Mouse (Mus musculus) lung, postnatal 4 days (tissue): Measurements from ENCODE around the gene Wdr46.
"Not testable (repeated sequence)": the region's sequence is repeated elsewhere in the genome, so short reads cannot be mapped to it uniquely, and the experiment has no call there.

ENCODE experiments used
- DNase-seq, 2 experiments: peaks; one replicate each; pipeline ENCODE4 v3.0.0; 2021

Gene Wdr46

DNA sequence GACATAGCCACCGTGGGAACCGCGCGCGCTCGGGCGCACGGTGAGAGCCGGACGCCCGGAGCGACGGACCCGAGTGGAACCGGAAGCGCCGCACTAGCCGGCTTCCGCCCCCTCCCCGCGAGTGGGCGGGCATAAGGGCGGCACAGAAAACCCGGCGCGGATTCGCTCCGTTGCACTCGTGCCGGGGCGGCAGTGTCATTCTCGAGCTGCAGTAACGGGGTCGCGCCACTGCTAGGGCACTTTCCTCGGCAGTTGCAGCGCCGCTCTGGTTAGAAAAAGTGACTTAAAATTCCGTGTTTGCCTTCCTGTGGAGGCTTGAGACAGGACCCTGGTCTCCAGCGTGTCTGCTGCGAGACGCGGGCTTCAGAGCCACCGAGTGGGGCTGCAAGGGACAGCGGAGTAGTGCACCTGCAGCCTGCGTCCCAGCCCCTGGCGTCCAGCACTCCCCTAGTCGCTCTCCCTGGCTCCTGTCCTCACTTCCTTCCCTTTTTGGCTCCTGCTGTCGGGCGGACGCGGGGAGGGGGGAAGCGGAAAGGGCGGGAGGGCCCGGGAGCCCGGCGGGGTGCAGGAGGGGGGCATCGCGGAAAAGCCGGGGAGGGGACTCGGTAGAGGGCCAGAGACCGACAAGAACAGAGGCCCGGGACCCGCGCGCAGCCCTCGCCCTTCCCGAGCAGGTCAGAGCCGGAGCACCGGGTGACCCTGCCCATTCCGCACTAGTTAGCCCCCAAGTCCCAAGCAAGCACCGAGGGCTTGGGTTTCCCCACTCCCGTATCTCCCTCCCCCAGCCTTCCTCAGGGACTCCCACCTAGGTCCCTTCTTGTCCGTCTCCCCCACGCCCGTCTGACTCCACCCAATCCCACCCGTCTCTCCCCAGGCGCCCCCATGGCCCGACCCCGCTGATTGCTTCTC lies 10.8 kb upstream of the Wdr46 start, which contains the start of gene Rgl2:
Gene Rgl2 (plus strand): TSS at position 173 of the 909 bp plus-strand sequence.
- DNase-seq: peak; percentile 96 to 97

DNA sequence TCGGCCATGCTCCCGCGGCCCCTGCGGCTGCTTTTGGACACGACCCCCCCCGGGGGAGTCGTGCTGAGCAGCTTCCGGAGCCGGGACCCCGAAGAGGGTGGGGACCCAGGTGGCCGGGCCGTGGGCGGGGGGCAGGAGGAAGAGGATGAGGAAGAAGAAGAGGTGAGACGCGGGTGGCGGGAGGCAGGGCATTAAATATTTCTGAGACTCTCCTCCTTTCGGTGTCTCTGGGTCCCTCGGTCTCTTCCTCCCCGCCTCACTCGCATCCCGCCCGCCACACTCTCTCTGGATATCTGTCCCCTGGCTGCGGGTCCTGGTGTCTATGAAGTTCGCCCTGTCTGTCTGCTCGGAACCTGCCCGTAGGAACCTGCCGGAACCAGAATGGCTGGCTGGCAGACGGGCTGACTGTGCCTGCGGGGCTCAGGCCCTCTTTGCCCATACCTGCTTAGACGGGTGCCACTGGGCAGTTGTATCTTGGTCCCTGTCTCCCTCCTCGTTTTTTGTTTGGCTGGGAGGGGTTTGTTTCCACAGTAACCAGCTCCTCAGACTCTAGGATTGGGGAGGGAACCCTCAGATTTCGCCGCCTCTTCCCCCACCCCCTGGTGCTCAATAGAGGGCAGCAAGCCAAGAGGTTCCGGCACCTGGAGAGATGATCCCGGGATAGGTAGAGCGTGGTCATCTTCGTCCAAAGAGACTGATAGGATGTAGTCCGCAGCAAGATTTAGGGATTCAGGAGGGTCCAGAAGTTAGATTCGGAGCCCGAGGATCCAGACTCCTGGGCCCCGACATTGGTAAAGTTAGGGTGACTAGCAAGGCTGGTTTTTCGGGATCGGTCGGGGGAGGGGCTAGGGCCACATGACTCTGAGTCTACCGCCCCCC lies 9.9 kb upstream of the Wdr46 start:
- DNase-seq: peak; percentile 67 to 74

- no peak for DNase-seq
These were observed 9.1 kb upstream of the Wdr46 start for GRCm38 (mm10) chr17:33931159-33931866.

DNA sequence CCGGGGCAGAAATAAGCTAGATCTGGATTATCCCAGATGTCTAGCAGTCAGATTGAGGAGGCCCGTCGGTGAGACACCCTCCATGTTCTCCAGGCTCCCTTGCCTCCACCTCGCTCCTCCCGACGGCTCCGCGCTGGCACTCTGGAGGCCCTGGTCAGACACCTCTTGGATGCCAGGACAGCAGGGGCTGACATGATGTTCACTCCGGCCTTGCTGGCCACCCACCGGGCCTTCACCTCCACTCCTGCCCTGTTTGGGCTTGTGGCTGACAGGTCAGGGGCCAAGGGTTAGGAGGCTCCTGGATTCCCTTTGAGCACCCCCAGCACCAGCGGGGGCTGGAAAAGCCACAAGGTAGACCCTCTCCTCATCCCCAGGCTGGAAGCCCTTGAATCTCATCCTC lies 8.5 kb upstream of the Wdr46 start:
- DNase-seq: no peak

- DNase-seq: no peak
These were observed 8.0 kb upstream of the Wdr46 start for GRCm38 (mm10) chr17:33932448-33932847.

DNA sequence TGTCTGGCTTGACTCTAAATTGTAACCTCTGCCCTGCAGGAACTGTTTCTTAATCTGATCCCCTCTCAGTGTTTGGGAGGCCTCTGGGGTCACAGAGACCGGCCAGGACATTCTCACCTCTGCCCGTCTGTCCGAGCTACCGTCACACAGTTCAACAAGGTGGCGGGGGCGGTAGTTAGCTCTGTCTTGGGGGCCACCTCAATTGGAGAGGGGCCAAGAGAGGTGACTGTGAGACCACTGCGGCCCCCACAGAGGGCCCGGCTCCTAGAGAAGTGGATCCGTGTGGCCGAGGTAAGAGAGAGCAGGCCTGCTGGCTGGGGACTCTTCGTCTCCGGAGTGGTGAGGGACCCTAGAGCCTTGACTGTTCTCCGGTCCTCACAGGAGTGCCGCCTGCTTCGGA lies 7.5 kb upstream of the Wdr46 start:
- no peak for DNase-seq

GRCm38 (mm10) chr17:33935422-33936055 lies 4.9 kb upstream of the Wdr46 start:
- DNase-seq: no peak

- no peak for DNase-seq
These were observed 3.5 kb upstream of the Wdr46 start for GRCm38 (mm10) chr17:33936993-33937392.

DNA sequence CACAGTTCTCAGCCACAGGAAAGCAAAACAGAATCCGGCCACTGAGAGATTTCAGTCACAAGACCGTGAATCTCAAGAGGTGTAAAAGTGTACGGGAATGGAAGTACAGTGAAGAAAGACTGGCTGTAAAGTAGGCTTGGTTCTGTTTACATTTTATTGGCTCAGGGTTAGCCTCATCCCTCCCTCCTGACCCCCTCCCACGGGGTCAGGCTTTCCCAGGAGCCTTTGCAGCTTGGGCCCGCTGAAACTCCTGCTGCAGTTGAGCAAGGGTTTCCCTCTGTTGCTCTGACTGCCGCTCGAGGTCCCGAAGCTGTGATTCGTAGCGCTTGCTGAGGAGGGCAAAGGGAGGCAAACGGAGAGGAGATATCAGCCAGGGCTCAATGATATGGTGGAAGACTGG lies 1.7 kb upstream of the Wdr46 start:
- DNase-seq: no peak

DNA sequence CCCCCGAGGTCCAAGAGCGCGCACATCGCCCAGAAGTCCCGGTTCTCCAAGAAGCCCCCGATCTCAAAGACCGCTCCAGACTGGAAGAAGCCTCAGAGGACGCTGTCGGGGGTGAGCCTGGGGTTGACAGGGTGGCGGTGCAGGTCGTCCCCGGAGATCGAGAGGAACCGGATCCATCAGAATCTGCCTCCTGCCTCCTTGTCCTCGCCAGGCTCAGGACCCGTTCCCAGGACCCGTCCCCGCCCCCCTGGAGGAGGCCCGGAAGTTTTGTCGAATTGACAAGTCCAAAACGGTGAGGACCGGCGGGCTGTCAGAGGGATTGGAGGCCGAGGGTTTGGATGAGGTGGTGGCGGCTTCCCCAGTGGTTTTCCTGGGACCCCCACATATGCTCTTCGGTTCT lies 521 bp downstream of the Wdr46 start:
- DNase-seq: no peak

GRCm38 (mm10) chr17:33941381-33941780 lies 921 bp downstream of the Wdr46 start:
- no peak for DNase-seq

GRCm38 (mm10) chr17:33943454-33943853 lies 3.0 kb downstream of the Wdr46 start:
- DNase-seq: no peak

DNA sequence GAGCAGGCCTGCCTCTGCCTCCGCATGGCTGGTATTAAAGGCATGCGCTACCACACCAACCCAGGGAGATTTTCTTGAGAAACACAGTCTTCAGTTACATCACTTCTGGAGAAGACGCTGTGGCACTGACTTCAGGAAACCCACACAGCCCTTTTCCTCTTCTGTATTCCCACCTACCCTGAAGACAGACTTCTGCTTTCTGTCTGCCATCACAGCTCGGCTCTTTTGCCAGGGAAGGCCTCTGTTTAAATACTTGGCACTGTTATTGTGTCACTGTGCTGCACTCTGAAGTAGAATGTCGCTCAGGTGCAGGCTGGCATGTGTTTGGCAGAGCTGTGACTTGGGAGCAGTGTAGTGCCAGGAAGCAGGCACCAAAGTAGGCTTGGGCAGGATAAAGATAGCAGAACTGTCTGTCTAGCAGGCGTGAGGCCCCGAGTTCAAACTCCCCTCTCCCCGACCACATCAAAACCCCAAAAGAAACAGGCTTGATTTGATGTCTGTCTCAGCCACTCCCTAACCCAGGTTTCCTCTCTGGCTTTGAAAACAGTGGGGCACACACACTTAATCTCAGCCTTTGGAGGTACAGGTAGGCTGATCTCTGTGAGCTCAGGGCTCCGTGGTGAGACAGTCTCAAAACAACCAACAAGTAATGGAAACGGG lies 7.1 kb downstream of the Wdr46 start:
- peak in 1 of 2 experiments; percentile 17 for DNase-seq

DNA sequence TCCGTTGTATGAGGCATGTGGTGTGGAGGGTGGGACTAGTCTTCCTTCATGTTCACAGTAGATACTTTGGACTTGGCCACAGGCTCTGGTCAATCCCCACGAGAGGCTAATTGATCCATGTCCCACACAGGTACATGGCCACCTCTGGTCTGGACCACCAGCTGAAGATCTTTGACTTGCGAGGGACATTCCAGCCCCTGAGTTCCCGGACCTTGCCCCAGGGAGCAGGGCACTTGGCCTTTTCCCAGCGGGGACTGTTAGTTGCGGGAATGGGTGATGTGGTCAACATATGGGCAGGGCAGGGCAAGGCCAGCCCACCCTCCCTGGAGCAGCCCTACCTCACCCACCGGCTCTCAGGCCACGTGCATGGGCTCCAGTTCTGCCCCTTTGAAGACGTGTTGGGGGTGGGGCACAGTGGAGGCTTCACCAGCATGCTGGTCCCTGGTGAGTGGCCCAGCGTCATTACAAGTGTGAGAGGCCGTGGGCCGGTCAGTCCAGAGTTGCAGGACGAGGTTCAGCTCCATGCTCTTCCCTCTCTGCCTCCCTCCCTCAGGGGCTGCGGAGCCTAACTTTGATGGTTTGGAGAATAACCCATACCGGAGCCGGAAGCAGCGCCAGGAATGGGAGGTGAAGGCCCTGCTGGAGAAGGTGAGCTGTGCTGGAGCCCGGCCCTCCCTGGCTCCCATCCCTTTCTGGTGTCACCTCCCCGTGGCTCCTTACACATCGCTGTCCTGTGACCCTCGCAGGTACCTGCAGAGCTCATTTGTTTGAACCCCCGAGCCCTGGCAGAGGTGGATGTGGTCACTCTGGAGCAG lies 7.8 kb downstream of the Wdr46 start:
- no peak for DNase-seq

- DNase-seq: no peak
These were observed 8.6 kb downstream of the Wdr46 start for GRCm38 (mm10) chr17:33948905-33949537.

DNA sequence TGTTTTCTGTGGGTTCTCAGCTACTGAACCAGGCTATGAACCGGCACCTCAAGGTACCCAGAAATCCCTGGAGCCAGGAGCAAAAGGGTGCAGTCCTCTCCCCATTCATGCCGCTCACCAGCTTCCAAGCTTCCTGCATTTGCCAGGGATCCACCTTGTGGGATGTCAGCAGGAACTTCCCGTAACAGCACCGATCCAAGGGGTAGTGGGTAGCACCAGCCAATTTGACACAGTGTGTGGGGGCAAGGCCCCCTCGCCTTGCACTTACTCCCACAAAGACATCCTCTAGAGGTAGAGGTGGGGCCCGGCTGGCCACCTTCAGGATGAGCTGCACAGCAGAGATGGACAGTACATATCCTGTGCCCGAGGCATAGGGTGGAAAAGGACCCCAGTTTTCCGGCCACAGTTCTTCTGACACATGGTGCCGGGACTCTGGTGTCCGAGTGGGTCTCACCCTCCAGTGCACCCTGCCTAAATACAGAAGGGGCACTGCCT lies 9.7 kb downstream of the Wdr46 start:
- DNase-seq: no peak

- peak; percentile 85 to 88 for DNase-seq
These were observed 10.8 kb downstream of the Wdr46 start, which contains the start of gene B3galt4 for GRCm38 (mm10) chr17:33951021-33951946. Gene B3galt4, minus strand, starts transcription at chr17:33951488.

- DNase-seq: not testable (repeated sequence)
These were observed 11.6 kb downstream of the Wdr46 start for GRCm38 (mm10) chr17:33952015-33952414.

- DNase-seq: no peak
These were observed 12.4 kb downstream of the Wdr46 start for GRCm38 (mm10) chr17:33952879-33953278.
